Mouse (Mus musculus) bone marrow, adult 2 months (tissue): Measurements from ENCODE around the gene E2f3.

Experiments used
- CTCF ChIP-seq: fragments of 200-500 bp; IDR thresholded peaks from 2 replicates; pipeline ENCODE4 v1.5.1; 2011; ENCODE audit warnings: low read length, control low read depth; ENCODE audit not compliant: control insufficient read depth, insufficient read depth
- POLR2A ChIP-seq: fragments of 200-500 bp; IDR thresholded peaks from 2 replicates; pipeline ENCODE4 v1.6.1; 2011; ENCODE audit warnings: low read depth, mild to moderate bottlenecking, control low read depth, low read length, borderline replicate concordance; ENCODE audit not compliant: control insufficient read depth

GRCm38 (mm10) chr13:29984286-29985100 lies 1.4 kb downstream of the E2f3 start:
- TF ChIP-seq CTCF, result no peak
- peak; percentile 28; the same call in 1 of the 2 replicates for TF ChIP-seq POLR2A
